ENCODE assay signal across 12 mouse cellular contexts in genomic region chr9:42195651-42196050, GRCm38 (mm10).
DNase-seq lines count a peak whose midpoint lies in the region; ATAC-seq and TF ChIP-seq lines count a peak whose summit lies in the region.
"Had no signal": no experiment of that assay in that cellular context is flagged by ENCODE, and none has a peak within 500 bp of the region (broad histone marks: within the 10 kb centered on the region; RNA-seq: fewer than 3 reads in every experiment).

No protein-coding gene starts in this region.

- no peak for TF ChIP-seq CTCF in heart, adult 2 months (IDR thresholded peaks at IDR 0.05)

- DNase-seq in heart, adult 2 months = peak in 1 of 2 experiments; percentile 30
- DNase-seq in R1 (ENCODE audit: low read depth, low spot score) (peak; percentile 78), adipocyte (ENCODE audit: low spot score) (no peak)
- DNase-seq: cerebellum, adult 11 months; spleen, adult 18-20 months had no signal

- TF ChIP-seq POLR2A in heart, adult 2 months (IDR thresholded peaks at IDR 0.05; ENCODE audit: insufficient read depth, low read depth, low read length) = no peak

- H3K36me3 ChIP-seq in heart, adult 2 months (ENCODE audit: control insufficient read depth, insufficient read depth, low read length) = no peaks in the 10 kb centered on the region
- H3K36me3 ChIP-seq in heart, embryonic 11.5 days (ENCODE audit: control insufficient read depth, insufficient read depth, low read length) = no peaks in the 10 kb centered on the region
- H3K36me3 ChIP-seq in kidney, embryonic 15.5 days = no peaks in the 10 kb centered on the region
- H3K36me3 ChIP-seq in stomach, embryonic 15.5 days = no peaks in the 10 kb centered on the region
- H3K36me3 ChIP-seq in forebrain, embryonic 16.5 days (ENCODE audit: control insufficient read depth, insufficient read depth) = no peaks in the 10 kb centered on the region
- H3K36me3 ChIP-seq: embryonic facial prominence, embryonic 12.5 days; neural tube, embryonic 12.5 days had no signal

- no peaks in the 10 kb centered on the region for H3K79me2 ChIP-seq in heart, adult 2 months (replicated peaks; ENCODE audit: control insufficient read depth, insufficient read depth, low read length)

- H3K4me1 ChIP-seq in heart, adult 2 months (ENCODE audit: control insufficient read depth, insufficient read depth, low read length) = no peaks in the 10 kb centered on the region
- H3K4me1 ChIP-seq in heart, embryonic 11.5 days (ENCODE audit: control insufficient read depth, insufficient read depth, low read length) = no peaks in the 10 kb centered on the region
- H3K4me1 ChIP-seq in kidney, embryonic 15.5 days = peaks cover 4% of the 10 kb centered on the region; the same call in 1 of the 2 replicates
- no peaks in the 10 kb centered on the region; the same call in 1 of the 2 replicates for H3K4me1 ChIP-seq in stomach, embryonic 15.5 days
- H3K4me1 ChIP-seq in forebrain, embryonic 16.5 days (replicated peaks; ENCODE audit: control insufficient read depth, insufficient read depth, low read length) = no peaks in the 10 kb centered on the region; the same call in 1 of the 2 replicates
- H3K4me1 ChIP-seq: embryonic facial prominence, embryonic 12.5 days had no signal

- no peaks in the 10 kb centered on the region for H3K27me3 ChIP-seq in heart, adult 2 months (ENCODE audit: control insufficient read depth, insufficient read depth, low read length)
- H3K27me3 ChIP-seq in heart, embryonic 11.5 days (ENCODE audit: control insufficient read depth, insufficient read depth, low read length) = no peaks in the 10 kb centered on the region
- no peaks in the 10 kb centered on the region for H3K27me3 ChIP-seq in kidney, embryonic 15.5 days
- no peaks in the 10 kb centered on the region for H3K27me3 ChIP-seq in stomach, embryonic 15.5 days (replicated peaks)
- H3K27me3 ChIP-seq in forebrain, embryonic 16.5 days (replicated peaks; ENCODE audit: control insufficient read depth, insufficient read depth, low read length) = no peaks in the 10 kb centered on the region
- H3K27me3 ChIP-seq: embryonic facial prominence, embryonic 12.5 days; neural tube, embryonic 12.5 days had no signal

- H3K9me3 ChIP-seq in heart, embryonic 11.5 days (replicated peaks; ENCODE audit: control insufficient read depth, low read length) = no peaks in the 10 kb centered on the region
- no peaks in the 10 kb centered on the region for H3K9me3 ChIP-seq in kidney, embryonic 15.5 days (replicated peaks)
- H3K9me3 ChIP-seq in stomach, embryonic 15.5 days = no peaks in the 10 kb centered on the region
- H3K9me3 ChIP-seq in forebrain, embryonic 16.5 days (ENCODE audit: control insufficient read depth, low read length) = no peaks in the 10 kb centered on the region
- H3K9me3 ChIP-seq: embryonic facial prominence, embryonic 12.5 days; neural tube, embryonic 12.5 days had no signal

- no peak for ATAC-seq in heart, embryonic 11.5 days (replicated peaks; ENCODE audit: insufficient number of reproducible peaks, low FRiP score, low TSS enrichment)
- peak; percentile 71 for ATAC-seq in kidney, embryonic 15.5 days (replicated peaks; ENCODE audit: low FRiP score)
- peak; percentile 68 for ATAC-seq in stomach, embryonic 15.5 days (ENCODE audit: insufficient read depth, low FRiP score, low read depth)
- no peak for ATAC-seq in erythroid progenitor cell, adult 5-6 weeks (replicated peaks; ENCODE audit: low FRiP score, poor library complexity, severe bottlenecking)
- no peak for ATAC-seq in forebrain, embryonic 16.5 days

- H3K4me3 ChIP-seq in heart, adult 2 months = no peak overlapping the region
- H3K4me3 ChIP-seq in heart, embryonic 11.5 days (ENCODE audit: low read depth, low read length) = no peak overlapping the region
- H3K4me3 ChIP-seq in kidney, embryonic 15.5 days (replicated peaks) = no peak overlapping the region
- no peak overlapping the region for H3K4me3 ChIP-seq in stomach, embryonic 15.5 days (replicated peaks)
- H3K4me3 ChIP-seq in forebrain, embryonic 16.5 days (replicated peaks; ENCODE audit: low read length) = no peak overlapping the region
- H3K4me3 ChIP-seq: embryonic facial prominence, embryonic 12.5 days; neural tube, embryonic 12.5 days had no signal

- peak overlapping the region; percentile 55 for H3K27ac ChIP-seq in heart, adult 2 months
- H3K27ac ChIP-seq in heart, embryonic 11.5 days (ENCODE audit: low read depth, low read length) = no peak overlapping the region
- peak overlapping the region; percentile 87 for H3K27ac ChIP-seq in kidney, embryonic 15.5 days
- peak overlapping the region; percentile 85 for H3K27ac ChIP-seq in stomach, embryonic 15.5 days
- no peak overlapping the region for H3K27ac ChIP-seq in forebrain, embryonic 16.5 days (ENCODE audit: low read length)
- H3K27ac ChIP-seq: embryonic facial prominence, embryonic 12.5 days; neural tube, embryonic 12.5 days had no signal

- TF ChIP-seq EP300 in heart, adult 2 months (IDR thresholded peaks at IDR 0.05; ENCODE audit: insufficient read depth, low read depth, low read length) = no peak

- H3K9ac ChIP-seq in heart, adult 2 months (ENCODE audit: low read depth, low read length) = no peak overlapping the region
- no peak overlapping the region for H3K9ac ChIP-seq in heart, embryonic 11.5 days (ENCODE audit: low read depth, low read length)
- H3K9ac ChIP-seq in kidney, embryonic 15.5 days = no peak overlapping the region
- H3K9ac ChIP-seq in stomach, embryonic 15.5 days = no peak overlapping the region
- no peak overlapping the region for H3K9ac ChIP-seq in forebrain, embryonic 16.5 days (replicated peaks; ENCODE audit: low read depth, low read length)
- H3K9ac ChIP-seq: embryonic facial prominence, embryonic 12.5 days; neural tube, embryonic 12.5 days had no signal

- intact Hi-C loops in heart, adult 2 months (cut with DNase I) = no loop called here

- WGBS in heart, adult 2 months = 83% methylated on average over 8 of the region's 8 CpGs
- 67% methylated on average over 8 of the region's 8 CpGs for WGBS in heart, embryonic 11.5 days (ENCODE audit: insufficient replicate concordance)
- 76% methylated on average over 8 of the region's 8 CpGs for WGBS in kidney, embryonic 15.5 days
- 67% methylated on average over 8 of the region's 8 CpGs for WGBS in stomach, embryonic 15.5 days
- WGBS in forebrain, embryonic 16.5 days = 85% methylated on average over 8 of the region's 8 CpGs

- H3K4me2 ChIP-seq in heart, embryonic 11.5 days = no peak overlapping the region
- H3K4me2 ChIP-seq in kidney, embryonic 15.5 days = no peak overlapping the region
- 0 out of 2 replicates have a peak overlapping the region, but pooled peaks have one; percentile 31 for H3K4me2 ChIP-seq in stomach, embryonic 15.5 days
- H3K4me2 ChIP-seq in forebrain, embryonic 16.5 days (ENCODE audit: low read length) = no peak overlapping the region
- H3K4me2 ChIP-seq: embryonic facial prominence, embryonic 12.5 days; neural tube, embryonic 12.5 days had no signal

Comparison
In these comparisons a context has a peak if more than half of its experiments do, and no peak if none do; other contexts are left out.
1. H3K27ac ChIP-seq: peak in heart, adult 2 months (single experiment), kidney, embryonic 15.5 days (single experiment) and stomach, embryonic 15.5 days (single experiment); none in heart, embryonic 11.5 days (single experiment) and forebrain, embryonic 16.5 days (single experiment).
2. ATAC-seq: peak in kidney, embryonic 15.5 days (single experiment) and stomach, embryonic 15.5 days (single experiment); none in heart, embryonic 11.5 days (single experiment), erythroid progenitor cell, adult 5-6 weeks (single experiment) and forebrain, embryonic 16.5 days (single experiment).